Mouse (Mus musculus): ENCODE data around the gene Krtap12-1.
"Not testable (repeated sequence)": the region's sequence is repeated elsewhere in the genome, so short reads cannot be mapped to it uniquely, and the experiment has no call there.

Krtap12-1 gene

DNA sequence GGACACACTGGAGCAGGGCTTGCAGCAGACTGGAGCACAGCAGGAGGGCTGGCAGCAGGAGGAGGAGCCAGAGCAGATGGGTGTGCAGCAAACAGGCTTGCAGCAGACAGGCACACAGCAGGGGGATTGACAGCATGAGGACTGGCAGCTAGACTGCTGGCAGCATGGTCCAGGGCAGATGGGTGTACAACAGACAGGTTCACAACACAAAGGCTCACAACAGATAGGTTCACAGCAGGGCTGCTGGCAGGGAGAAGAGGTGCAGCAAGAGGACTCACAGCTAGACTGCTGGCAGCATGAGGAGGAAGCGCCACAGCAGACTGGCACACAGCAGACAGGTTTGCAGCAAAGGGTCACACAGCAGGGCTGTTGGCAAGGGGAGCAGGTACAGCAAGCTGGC, 30.3 kb downstream of the Krtap12-1 start:
- not testable (repeated sequence) for DNase-seq

- not testable (repeated sequence) for DNase-seq
Measured at GRCm38 (mm10) chr10:77751254-77751653, 30.9 kb downstream of the Krtap12-1 start, which contains the start of gene Gm9736. Gene Gm9736 (minus strand): TSS chr10:77751354.

DNA sequence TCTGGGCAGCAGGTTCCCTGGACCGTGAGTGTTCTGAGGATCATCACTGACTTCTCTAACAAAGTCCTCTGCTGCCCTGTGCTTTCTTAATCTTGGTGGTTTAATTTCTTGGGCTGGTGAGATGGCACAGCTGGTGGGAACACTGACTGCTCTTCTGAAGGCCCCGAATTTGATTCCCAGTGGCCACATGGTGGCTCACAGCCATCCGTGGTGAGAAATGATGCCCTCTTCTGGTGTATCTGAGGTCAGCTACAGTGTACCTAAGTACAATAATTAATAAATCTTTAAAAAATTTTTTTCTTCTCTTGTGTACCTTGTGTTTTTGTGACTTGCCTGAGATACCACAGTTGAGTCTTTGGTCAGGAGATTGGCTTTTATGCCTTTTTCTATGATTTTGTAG, 31.9 kb downstream of the Krtap12-1 start:
- not testable (repeated sequence) for DNase-seq

DNA sequence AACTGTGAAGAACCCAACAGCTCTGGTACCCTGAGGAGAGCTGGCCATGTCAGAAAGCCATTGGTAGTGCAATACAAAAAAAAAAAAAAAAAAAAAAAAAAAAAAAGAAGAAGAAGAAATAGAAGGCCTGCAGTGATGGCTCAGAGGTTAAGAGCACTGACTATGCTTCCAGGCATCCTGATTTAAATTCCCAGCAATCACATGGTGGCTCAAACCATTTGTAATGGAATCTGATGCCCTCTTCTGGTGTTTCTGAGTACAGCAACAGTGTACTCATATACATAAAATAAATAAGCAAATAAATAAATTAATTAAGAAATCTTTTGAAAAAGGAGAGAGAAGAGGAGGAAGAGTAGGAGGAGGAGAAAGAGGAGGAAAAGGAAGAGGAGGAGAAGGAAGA, 33.0 kb downstream of the Krtap12-1 start:
- no peak for DNase-seq

- DNase-seq, result not testable (repeated sequence)
Measured at GRCm38 (mm10) chr10:77759582-77759981, 39.2 kb downstream of the Krtap12-1 start, which contains the start of gene Gm3233. Gene Gm3233 (minus strand): TSS chr10:77759682.

DNA sequence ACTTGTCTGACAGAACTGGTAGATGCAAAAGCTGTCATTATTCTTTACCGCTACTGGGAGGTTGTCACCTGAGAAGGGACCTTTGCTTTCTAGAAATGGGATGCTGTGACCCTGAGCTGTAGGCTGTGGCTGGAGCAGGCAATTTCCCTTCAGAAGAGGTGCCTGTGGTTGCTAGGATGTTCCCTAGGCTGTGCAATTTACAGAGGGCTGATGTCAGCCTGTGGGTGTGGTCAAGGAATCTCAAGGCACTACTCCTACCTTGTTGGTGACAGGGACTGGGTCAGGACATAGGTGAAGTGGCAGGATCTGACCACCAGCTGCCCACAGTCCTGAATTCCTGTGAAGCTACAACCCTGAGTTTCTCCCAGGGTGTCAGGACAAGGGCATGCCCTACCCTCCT, 49.3 kb downstream of the Krtap12-1 start:
- DNase-seq, result no peak

Data from kidney, adult 8-10 months (tissue).